Mouse (Mus musculus): ENCODE data around the gene Rad18. TPM values are rescaled to one million over a fixed set of nuclear protein-coding genes. Genes with fewer than 3 reads are reported as not detected.

Gene Rad18
- total RNA-seq, 1 experiment, result 24.3 TPM

DNA sequence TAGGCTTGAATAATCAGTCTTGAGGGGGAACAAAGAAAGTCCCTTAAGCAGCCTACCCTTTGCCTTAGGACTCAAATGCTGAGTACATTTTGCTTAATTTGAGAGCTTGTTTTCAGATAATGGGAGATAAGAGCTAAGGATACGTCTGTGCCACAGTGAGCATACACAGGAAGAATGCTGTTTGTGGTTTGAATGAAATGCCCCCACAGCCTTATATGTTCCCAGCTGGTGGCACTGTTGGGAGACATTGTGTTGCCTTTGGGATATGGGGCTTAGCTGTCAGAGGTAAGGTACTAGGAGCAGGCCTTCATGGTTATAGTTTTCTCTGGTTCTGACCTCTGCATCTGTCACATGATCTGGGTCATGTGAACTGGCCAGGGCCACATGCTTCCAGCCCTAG is 108.6 kb downstream of the Rad18 start:
- no peak for DNase-seq (ENCODE audit: low read depth, low spot score)
- Histone ChIP-seq H3K9ac (ENCODE audit: insufficient read depth, low read depth, low read length, poor library complexity, severe bottlenecking) (no peak overlapping the region), H3K36me3 (ENCODE audit: control insufficient read depth, insufficient read depth, low read length, poor library complexity, severe bottlenecking) (no peaks in the 10 kb centered on the region), H3K4me3 (ENCODE audit: insufficient read depth in 1 of 2, low read depth in 1 of 2, low read length in 2 of 2, poor library complexity in 1 of 2, severe bottlenecking in 1 of 2) (no peak overlapping the region), H3K27ac (ENCODE audit: insufficient read depth, low read depth, low read length, poor library complexity, severe bottlenecking) (no peak overlapping the region), H3K4me1 (ENCODE audit: control insufficient read depth in 2 of 2, insufficient read depth in 2 of 2, low read length in 2 of 2, poor library complexity in 1 of 2) (no peaks in the 10 kb centered on the region), H3K9me3 (ENCODE audit: control insufficient read depth, insufficient read depth, low read depth, low read length) (no peaks in the 10 kb centered on the region)
- no peak for TF ChIP-seq ZC3H11A (IDR thresholded peaks at IDR 0.05; ENCODE audit: borderline replicate concordance, low read depth, low read length)
- no peak for TF ChIP-seq ZNF384 (IDR thresholded peaks at IDR 0.05; ENCODE audit: low read depth, low read length)
- no peak for TF ChIP-seq MAFK (IDR thresholded peaks at IDR 0.05; ENCODE audit: insufficient read depth, low read depth, low read length)
- no peak for TF ChIP-seq HCFC1 (IDR thresholded peaks at IDR 0.05; ENCODE audit: borderline replicate concordance, insufficient read depth, low read length)
- TF ChIP-seq CHD2 (IDR thresholded peaks at IDR 0.05; ENCODE audit: low read depth, low read length), result no peak
- in situ Hi-C loops (cut with MboI; ENCODE audit: low sequenced_read_pairs in 2 of 2, unreplicated experiment in 2 of 2), result no loop called here

DNA sequence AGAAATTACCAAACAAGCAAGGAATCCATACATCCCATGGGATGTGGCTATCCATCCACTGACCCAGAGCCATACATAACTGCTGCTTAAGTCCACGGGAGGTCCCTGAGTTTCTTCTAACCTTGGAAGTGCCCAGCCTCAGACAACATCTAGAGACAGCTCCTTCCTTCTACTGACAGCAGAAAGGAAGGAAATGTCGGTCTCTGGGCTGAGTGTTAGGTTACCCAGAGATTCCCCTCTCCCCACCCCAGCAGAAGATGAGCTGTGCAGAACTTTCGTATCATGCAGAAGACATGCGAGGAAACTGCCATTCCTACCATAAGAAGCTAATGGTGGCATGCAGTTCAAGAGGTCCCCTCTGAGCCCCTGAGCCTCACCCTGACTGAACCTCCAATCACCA is 109.5 kb downstream of the Rad18 start:
- H3K9me3 ChIP-seq (ENCODE audit: control insufficient read depth, insufficient read depth, low read depth, low read length), result no peaks in the 10 kb centered on the region
- H3K36me3 ChIP-seq (ENCODE audit: control insufficient read depth, insufficient read depth, low read length, poor library complexity, severe bottlenecking), result no peaks in the 10 kb centered on the region
- H3K4me1 ChIP-seq (ENCODE audit: control insufficient read depth in 2 of 2, insufficient read depth in 2 of 2, low read length in 2 of 2, poor library complexity in 1 of 2), result no peaks in the 10 kb centered on the region
- no peak overlapping the region for H3K4me3 ChIP-seq (ENCODE audit: insufficient read depth in 1 of 2, low read depth in 1 of 2, low read length in 2 of 2, poor library complexity in 1 of 2, severe bottlenecking in 1 of 2)
- no peak for TF ChIP-seq HCFC1 (IDR thresholded peaks at IDR 0.05; ENCODE audit: borderline replicate concordance, insufficient read depth, low read length)
- TF ChIP-seq CHD2 (IDR thresholded peaks at IDR 0.05; ENCODE audit: low read depth, low read length), result no peak
- TF ChIP-seq ZNF384 (IDR thresholded peaks at IDR 0.05; ENCODE audit: low read depth, low read length), result no peak
- TF ChIP-seq MAFK (IDR thresholded peaks at IDR 0.05; ENCODE audit: insufficient read depth, low read depth, low read length), result no peak
- TF ChIP-seq ZC3H11A (IDR thresholded peaks at IDR 0.05; ENCODE audit: borderline replicate concordance, low read depth, low read length), result no peak
- H3K9ac ChIP-seq (ENCODE audit: insufficient read depth, low read depth, low read length, poor library complexity, severe bottlenecking), result no peak overlapping the region
- in situ Hi-C loops (cut with MboI; ENCODE audit: low sequenced_read_pairs in 2 of 2, unreplicated experiment in 2 of 2), result no loop called here
- DNase-seq (ENCODE audit: low read depth, low spot score), result no peak
- no peak overlapping the region for H3K27ac ChIP-seq (ENCODE audit: insufficient read depth, low read depth, low read length, poor library complexity, severe bottlenecking)

DNA sequence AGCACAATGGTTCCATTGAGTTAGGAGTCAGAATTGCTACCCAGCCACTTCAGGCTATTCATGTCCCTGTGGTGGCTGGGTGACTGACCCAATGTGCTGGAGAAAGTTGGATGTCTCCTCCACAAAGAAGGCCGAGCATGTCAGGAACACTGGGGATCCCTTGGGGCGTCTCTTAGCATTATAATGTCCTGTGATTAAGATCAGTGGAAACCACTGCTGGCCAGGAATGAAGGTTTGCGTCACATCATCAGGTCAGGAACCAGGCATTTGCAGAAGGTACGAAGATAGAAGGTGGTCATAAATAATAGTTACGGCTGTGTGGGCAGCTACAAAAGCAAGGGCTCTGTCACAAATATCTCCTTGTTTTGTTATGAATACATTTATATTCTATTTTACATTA is 111.5 kb downstream of the Rad18 start:
- TF ChIP-seq CHD2 (IDR thresholded peaks at IDR 0.05; ENCODE audit: low read depth, low read length), result no peak
- no peak for TF ChIP-seq ZC3H11A (IDR thresholded peaks at IDR 0.05; ENCODE audit: borderline replicate concordance, low read depth, low read length)
- no peak for TF ChIP-seq HCFC1 (IDR thresholded peaks at IDR 0.05; ENCODE audit: borderline replicate concordance, insufficient read depth, low read length)
- TF ChIP-seq ZNF384 (IDR thresholded peaks at IDR 0.05; ENCODE audit: low read depth, low read length), result no peak
- TF ChIP-seq MAFK (IDR thresholded peaks at IDR 0.05; ENCODE audit: insufficient read depth, low read depth, low read length), result no peak
- H3K36me3 ChIP-seq (ENCODE audit: control insufficient read depth, insufficient read depth, low read length, poor library complexity, severe bottlenecking), result no peaks in the 10 kb centered on the region
- no peak overlapping the region for H3K27ac ChIP-seq (ENCODE audit: insufficient read depth, low read depth, low read length, poor library complexity, severe bottlenecking)
- no peaks in the 10 kb centered on the region for H3K9me3 ChIP-seq (ENCODE audit: control insufficient read depth, insufficient read depth, low read depth, low read length)
- H3K4me1 ChIP-seq (ENCODE audit: control insufficient read depth in 2 of 2, insufficient read depth in 2 of 2, low read length in 2 of 2, poor library complexity in 1 of 2), result no peaks in the 10 kb centered on the region
- no peak overlapping the region for H3K9ac ChIP-seq (ENCODE audit: insufficient read depth, low read depth, low read length, poor library complexity, severe bottlenecking)
- no peak for DNase-seq (ENCODE audit: low read depth, low spot score)
- no peak overlapping the region for H3K4me3 ChIP-seq (ENCODE audit: insufficient read depth in 1 of 2, low read depth in 1 of 2, low read length in 2 of 2, poor library complexity in 1 of 2, severe bottlenecking in 1 of 2)
- in situ Hi-C loops (cut with MboI; ENCODE audit: low sequenced_read_pairs in 2 of 2, unreplicated experiment in 2 of 2), result no loop called here

DNA sequence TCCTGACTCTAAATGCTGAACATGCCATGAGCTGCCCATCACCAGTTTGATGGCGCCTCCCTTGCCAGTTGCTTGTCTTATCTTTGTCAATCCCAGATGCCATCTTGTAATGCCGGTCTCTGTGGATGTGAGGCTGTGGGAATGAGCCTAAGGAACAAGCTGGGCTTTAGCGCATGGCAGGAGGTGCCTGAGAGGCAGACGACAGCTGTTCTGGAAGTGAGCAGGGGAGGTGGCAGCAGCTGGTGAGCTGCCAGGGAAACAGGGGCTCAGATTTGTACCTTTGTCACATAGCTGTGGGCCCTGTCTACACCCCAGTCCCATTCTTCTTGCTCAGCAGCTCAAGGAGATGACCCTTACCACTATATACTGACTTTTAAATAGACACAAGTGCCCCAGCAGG is 114.5 kb downstream of the Rad18 start:
- H3K4me3 ChIP-seq (ENCODE audit: insufficient read depth in 1 of 2, low read depth in 1 of 2, low read length in 2 of 2, poor library complexity in 1 of 2, severe bottlenecking in 1 of 2), result no peak overlapping the region
- no peak overlapping the region for H3K27ac ChIP-seq (ENCODE audit: insufficient read depth, low read depth, low read length, poor library complexity, severe bottlenecking)
- TF ChIP-seq CHD2 (IDR thresholded peaks at IDR 0.05; ENCODE audit: low read depth, low read length), result no peak
- TF ChIP-seq HCFC1 (IDR thresholded peaks at IDR 0.05; ENCODE audit: borderline replicate concordance, insufficient read depth, low read length), result no peak
- TF ChIP-seq ZNF384 (IDR thresholded peaks at IDR 0.05; ENCODE audit: low read depth, low read length), result no peak
- no peak for TF ChIP-seq ZC3H11A (IDR thresholded peaks at IDR 0.05; ENCODE audit: borderline replicate concordance, low read depth, low read length)
- TF ChIP-seq MAFK (IDR thresholded peaks at IDR 0.05; ENCODE audit: insufficient read depth, low read depth, low read length), result no peak
- no peaks in the 10 kb centered on the region for H3K4me1 ChIP-seq (ENCODE audit: control insufficient read depth in 2 of 2, insufficient read depth in 2 of 2, low read length in 2 of 2, poor library complexity in 1 of 2)
- no peak overlapping the region for H3K9ac ChIP-seq (ENCODE audit: insufficient read depth, low read depth, low read length, poor library complexity, severe bottlenecking)
- DNase-seq (ENCODE audit: low read depth, low spot score), result no peak
- in situ Hi-C loops (cut with MboI; ENCODE audit: low sequenced_read_pairs in 2 of 2, unreplicated experiment in 2 of 2), result no loop called here
- H3K9me3 ChIP-seq (ENCODE audit: control insufficient read depth, insufficient read depth, low read depth, low read length), result no peaks in the 10 kb centered on the region
- no peaks in the 10 kb centered on the region for H3K36me3 ChIP-seq (ENCODE audit: control insufficient read depth, insufficient read depth, low read length, poor library complexity, severe bottlenecking)

DNA sequence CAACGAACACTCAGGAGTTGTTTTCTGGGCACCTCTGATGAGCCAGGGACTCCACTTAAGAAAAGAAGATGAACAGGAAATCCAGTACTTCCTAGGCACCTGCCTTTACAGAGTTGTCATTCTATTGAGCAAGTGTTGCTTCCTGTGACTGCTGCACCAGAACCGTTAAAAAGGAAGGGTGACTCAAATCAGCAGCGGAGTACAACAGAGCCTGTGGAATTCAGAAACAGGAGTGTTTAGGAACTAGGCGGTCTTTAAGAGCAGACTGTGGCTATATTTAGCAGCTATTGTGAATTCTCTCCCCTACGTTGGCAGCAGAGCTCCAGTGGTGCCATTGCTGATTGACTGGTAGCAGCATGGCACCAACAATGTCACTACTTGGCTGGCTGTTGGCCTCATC is 119.3 kb downstream of the Rad18 start:
- no peak overlapping the region for H3K9ac ChIP-seq (ENCODE audit: insufficient read depth, low read depth, low read length, poor library complexity, severe bottlenecking)
- no peak overlapping the region for H3K27ac ChIP-seq (ENCODE audit: insufficient read depth, low read depth, low read length, poor library complexity, severe bottlenecking)
- DNase-seq (ENCODE audit: low read depth, low spot score), result no peak
- H3K4me3 ChIP-seq (ENCODE audit: insufficient read depth in 1 of 2, low read depth in 1 of 2, low read length in 2 of 2, poor library complexity in 1 of 2, severe bottlenecking in 1 of 2), result no peak overlapping the region
- TF ChIP-seq CHD2 (IDR thresholded peaks at IDR 0.05; ENCODE audit: low read depth, low read length), result no peak
- TF ChIP-seq ZC3H11A (IDR thresholded peaks at IDR 0.05; ENCODE audit: borderline replicate concordance, low read depth, low read length), result no peak
- TF ChIP-seq HCFC1 (IDR thresholded peaks at IDR 0.05; ENCODE audit: borderline replicate concordance, insufficient read depth, low read length), result no peak
- TF ChIP-seq MAFK (IDR thresholded peaks at IDR 0.05; ENCODE audit: insufficient read depth, low read depth, low read length), result no peak
- TF ChIP-seq ZNF384 (IDR thresholded peaks at IDR 0.05; ENCODE audit: low read depth, low read length), result no peak
- H3K36me3 ChIP-seq (ENCODE audit: control insufficient read depth, insufficient read depth, low read length, poor library complexity, severe bottlenecking), result no peaks in the 10 kb centered on the region
- no peaks in the 10 kb centered on the region for H3K9me3 ChIP-seq (ENCODE audit: control insufficient read depth, insufficient read depth, low read depth, low read length)
- no peaks in the 10 kb centered on the region for H3K4me1 ChIP-seq (ENCODE audit: control insufficient read depth in 2 of 2, insufficient read depth in 2 of 2, low read length in 2 of 2, poor library complexity in 1 of 2)
- in situ Hi-C loops (cut with MboI; ENCODE audit: low sequenced_read_pairs in 2 of 2, unreplicated experiment in 2 of 2), result no loop called here

All from ES-E14 (cell line).